ENCODE assay signal across 9 mouse cellular contexts in genomic region chr11:69834001-69834549, GRCm38 (mm10). TPM values are rescaled to one million over a fixed set of nuclear protein-coding genes. Genes with fewer than 3 reads are reported as not detected.
DNase-seq lines count a peak whose midpoint lies in the region; ATAC-seq lines count a peak whose summit lies in the region.
"Had no signal": no experiment of that assay in that cellular context is flagged by ENCODE, and none has a peak within 500 bp of the region (broad histone marks: within the 10 kb centered on the region; RNA-seq: fewer than 3 reads in every experiment).

No protein-coding gene starts in this region.

- WGBS in heart, embryonic 13.5 days: 6% methylated on average over 47 of the region's 48 CpGs
- 6% methylated on average over 47 of the region's 48 CpGs for WGBS in forebrain, embryonic 11.5 days
- 8% methylated on average over 42 of the region's 48 CpGs for WGBS in stomach, embryonic 15.5 days

- H3K27ac ChIP-seq in heart, embryonic 13.5 days (replicated peaks): no peak overlapping the region
- H3K27ac ChIP-seq in forebrain, embryonic 11.5 days (ENCODE audit: low read depth, low read length): no peak overlapping the region
- H3K27ac ChIP-seq in stomach, embryonic 15.5 days: no peak overlapping the region

- H3K9ac ChIP-seq in heart, embryonic 13.5 days: peak overlapping the region; percentile 83
- peak overlapping the region; percentile 65 for H3K9ac ChIP-seq in forebrain, embryonic 11.5 days (ENCODE audit: low read length)
- 0 out of 2 replicates have a peak overlapping the region, but pooled peaks have one; percentile 0 for H3K9ac ChIP-seq in stomach, embryonic 15.5 days

- intact Hi-C loops in heart, postnatal 36 days (cut with DNase I): loop anchor here (2.0 kb wide), 1 partner anchor 31 kb away; no protein-coding TSS in a partner anchor

- ATAC-seq in heart, embryonic 13.5 days (ENCODE audit: extremely low read depth, insufficient number of reproducible peaks, low FRiP score, low TSS enrichment): no peak
- no peak for ATAC-seq in forebrain, embryonic 11.5 days (replicated peaks; ENCODE audit: low FRiP score)
- ATAC-seq in megakaryocyte-erythroid progenitor cell, adult 5-6 weeks (replicated peaks; ENCODE audit: low FRiP score, low TSS enrichment, poor library complexity, severe bottlenecking): peak; percentile 39
- ATAC-seq in stomach, embryonic 15.5 days (ENCODE audit: insufficient read depth, low FRiP score, low read depth): no peak

- peaks cover 9% of the 10 kb centered on the region; the same call in 1 of the 2 replicates for H3K36me3 ChIP-seq in heart, embryonic 13.5 days
- H3K36me3 ChIP-seq in forebrain, embryonic 11.5 days (ENCODE audit: control insufficient read depth, insufficient read depth, low read length): no peaks in the 10 kb centered on the region
- H3K36me3 ChIP-seq in stomach, embryonic 15.5 days: no peaks in the 10 kb centered on the region

- peak overlapping the region; percentile 53 for H3K4me3 ChIP-seq in heart, embryonic 13.5 days
- peak overlapping the region; percentile 73 for H3K4me3 ChIP-seq in forebrain, embryonic 11.5 days (ENCODE audit: low read depth, low read length)
- H3K4me3 ChIP-seq in stomach, embryonic 15.5 days (replicated peaks): peak overlapping the region; percentile 41
- H3K4me3 ChIP-seq: myocyte had no signal

- peaks cover 44% of the 10 kb centered on the region for H3K4me1 ChIP-seq in heart, embryonic 13.5 days
- H3K4me1 ChIP-seq in forebrain, embryonic 11.5 days (replicated peaks; ENCODE audit: control insufficient read depth, insufficient read depth, low read length): peaks cover 30% of the 10 kb centered on the region
- peaks cover 36% of the 10 kb centered on the region for H3K4me1 ChIP-seq in stomach, embryonic 15.5 days

- peaks cover 52% of the 10 kb centered on the region for H3K27me3 ChIP-seq in heart, embryonic 13.5 days (replicated peaks)
- no peaks in the 10 kb centered on the region; the same call in 1 of the 2 replicates for H3K27me3 ChIP-seq in forebrain, embryonic 11.5 days (ENCODE audit: control insufficient read depth, insufficient read depth, low read length)
- peaks cover 3% of the 10 kb centered on the region; the same call in 1 of the 2 replicates for H3K27me3 ChIP-seq in stomach, embryonic 15.5 days (replicated peaks)

- no peak for DNase-seq in heart, postnatal 36 days
- DNase-seq in T-cell, adult 2 months (ENCODE audit: low spot score): peak; percentile 60
- DNase-seq in forebrain, embryonic 11.5 days (ENCODE audit: low spot score): peak; percentile 70
- DNase-seq in kidney, postnatal 10 days: peak; percentile 60
- DNase-seq in gastrocnemius, postnatal 25 days: no peak

- H3K9me3 ChIP-seq in heart, embryonic 13.5 days: no peaks in the 10 kb centered on the region
- no peaks in the 10 kb centered on the region for H3K9me3 ChIP-seq in forebrain, embryonic 11.5 days (ENCODE audit: control insufficient read depth, low read length)
- no peaks in the 10 kb centered on the region for H3K9me3 ChIP-seq in stomach, embryonic 15.5 days

- peak overlapping the region; percentile 88 for H3K4me2 ChIP-seq in heart, embryonic 13.5 days
- peak overlapping the region; percentile 92 for H3K4me2 ChIP-seq in forebrain, embryonic 11.5 days (ENCODE audit: low read depth, low read length, severe bottlenecking)
- H3K4me2 ChIP-seq in stomach, embryonic 15.5 days: peak overlapping the region; percentile 91

RNA-seq across cellular contexts. Expression of gene Nlgn2, which starts 3.5 kb away (rescaled TPM):
- polyA plus RNA-seq in heart, embryonic 13.5 days (2015; fragmentation: Nextera tagmentation; extraction: Ambion mirVana): 2.0 and 2.4 TPM in 2 replicates
- total RNA-seq in heart, postnatal 36 days (2021): 1 to 10 TPM; 4.6 to 4.8 TPM
- 11.0 and 11.1 TPM in 2 replicates for polyA plus RNA-seq in forebrain, embryonic 11.5 days (2014; fragmentation: Nextera tagmentation; extraction: Ambion mirVana)
- 7.9 and 8.3 TPM in 2 replicates for total RNA-seq in megakaryocyte-erythroid progenitor cell, adult 5-6 weeks (2014; fragmentation: Nextera tagmentation)
- total RNA-seq in megakaryocyte-erythroid progenitor cell, adult 5-6 weeks (2017): 2.9 and 3.8 TPM in 2 replicates
- polyA plus RNA-seq in stomach, embryonic 15.5 days (2015; fragmentation: Nextera tagmentation; extraction: Ambion mirVana): 6.3 and 7.4 TPM in 2 replicates
- 1 to 10 TPM; 3.1 to 3.9 TPM for total RNA-seq in gastrocnemius, postnatal 25 days (2021)

RNA-seq across cellular contexts. Expression of gene Tmem256, which starts 4.2 kb away (rescaled TPM):
- 330 and 361 TPM in 2 replicates for polyA plus RNA-seq in heart, embryonic 13.5 days (2015; fragmentation: Nextera tagmentation; extraction: Ambion mirVana)
- 100 to 1,000 TPM; 189 to 220 TPM for total RNA-seq in heart, postnatal 36 days (2021)
- polyA plus RNA-seq in forebrain, embryonic 11.5 days (2014; fragmentation: Nextera tagmentation; extraction: Ambion mirVana): 250 and 283 TPM in 2 replicates
- 166 and 210 TPM in 2 replicates for total RNA-seq in megakaryocyte-erythroid progenitor cell, adult 5-6 weeks (2014; fragmentation: Nextera tagmentation)
- total RNA-seq in megakaryocyte-erythroid progenitor cell, adult 5-6 weeks (2017): 64.8 and 66.7 TPM in 2 replicates
- polyA plus RNA-seq in stomach, embryonic 15.5 days (2015; fragmentation: Nextera tagmentation; extraction: Ambion mirVana): 400 and 416 TPM in 2 replicates
- total RNA-seq in gastrocnemius, postnatal 25 days (2021): 100 to 1,000 TPM; 126 to 144 TPM

RNA-seq across cellular contexts. Expression of gene Spem1, which starts 12.1 kb away (rescaled TPM):
- not detected in 2 replicates for polyA plus RNA-seq in heart, embryonic 13.5 days (2015; fragmentation: Nextera tagmentation; extraction: Ambion mirVana)
- not detected for total RNA-seq in heart, postnatal 36 days (2021)
- 0.53 TPM in 1 of 2 replicates, not detected in the other for polyA plus RNA-seq in forebrain, embryonic 11.5 days (2014; fragmentation: Nextera tagmentation; extraction: Ambion mirVana)
- total RNA-seq in megakaryocyte-erythroid progenitor cell, adult 5-6 weeks (2014; fragmentation: Nextera tagmentation): not detected in 2 replicates
- total RNA-seq in megakaryocyte-erythroid progenitor cell, adult 5-6 weeks (2017): not detected in 2 replicates
- not detected in 2 replicates for polyA plus RNA-seq in stomach, embryonic 15.5 days (2015; fragmentation: Nextera tagmentation; extraction: Ambion mirVana)
- total RNA-seq in gastrocnemius, postnatal 25 days (2021): not detected

RNA-seq across cellular contexts. Expression of gene Plscr3, which starts 12.1 kb away (rescaled TPM):
- polyA plus RNA-seq in heart, embryonic 13.5 days (2015; fragmentation: Nextera tagmentation; extraction: Ambion mirVana): 75.4 and 76.2 TPM in 2 replicates
- total RNA-seq in heart, postnatal 36 days (2021): 10 to 100 TPM; 24.6 to 26.7 TPM
- polyA plus RNA-seq in forebrain, embryonic 11.5 days (2014; fragmentation: Nextera tagmentation; extraction: Ambion mirVana): 64.6 and 71.9 TPM in 2 replicates
- 54.7 and 61.3 TPM in 2 replicates for total RNA-seq in megakaryocyte-erythroid progenitor cell, adult 5-6 weeks (2014; fragmentation: Nextera tagmentation)
- total RNA-seq in megakaryocyte-erythroid progenitor cell, adult 5-6 weeks (2017): 14.5 and 14.8 TPM in 2 replicates
- polyA plus RNA-seq in stomach, embryonic 15.5 days (2015; fragmentation: Nextera tagmentation; extraction: Ambion mirVana): 80.8 and 81.3 TPM in 2 replicates
- 10 to 100 TPM; 10.8 to 13.7 TPM for total RNA-seq in gastrocnemius, postnatal 25 days (2021)

RNA-seq across cellular contexts. Expression of gene Spem2, which starts 15.8 kb away (rescaled TPM):
- polyA plus RNA-seq in heart, embryonic 13.5 days (2015; fragmentation: Nextera tagmentation; extraction: Ambion mirVana): not detected in 2 replicates
- total RNA-seq in heart, postnatal 36 days (2021): not detected
- not detected in 2 replicates for polyA plus RNA-seq in forebrain, embryonic 11.5 days (2014; fragmentation: Nextera tagmentation; extraction: Ambion mirVana)
- total RNA-seq in megakaryocyte-erythroid progenitor cell, adult 5-6 weeks (2014; fragmentation: Nextera tagmentation): not detected in 2 replicates
- total RNA-seq in megakaryocyte-erythroid progenitor cell, adult 5-6 weeks (2017): not detected in 2 replicates
- not detected in 2 replicates for polyA plus RNA-seq in stomach, embryonic 15.5 days (2015; fragmentation: Nextera tagmentation; extraction: Ambion mirVana)
- total RNA-seq in gastrocnemius, postnatal 25 days (2021): not detected
- polyA plus RNA-seq: myocyte had no signal

Comparison
In these comparisons a context has a peak if more than half of its experiments do, and no peak if none do; other contexts are left out.
1. H3K9ac ChIP-seq: peak in every context shown above with its lines; median percentile 83 in heart, embryonic 13.5 days; 65 in forebrain, embryonic 11.5 days; 0 in stomach, embryonic 15.5 days.
2. DNase-seq: peak in T-cell, adult 2 months (single experiment), forebrain, embryonic 11.5 days (single experiment) and kidney, postnatal 10 days (single experiment); none in heart, postnatal 36 days (0 of 2) and gastrocnemius, postnatal 25 days (single experiment).
3. Peak in every context shown above with its lines, with median percentiles within 50 percentile points of each other: H3K4me2 ChIP-seq and H3K4me3 ChIP-seq.